Mouse (Mus musculus) duodenum, adult 2 months (tissue): ENCODE results near the gene Kif19a. TPM values are rescaled to one million over a fixed set of nuclear protein-coding genes. Genes with fewer than 3 reads are reported as not detected.

ENCODE experiments used
- polyA plus RNA-seq: library from polyadenylated mRNA; depleted of rRNA; stranded (reverse); fragments of >200 nt; gene quantifications from 2 replicates; pipeline ENCODE4 v1.2.3, GENCODE M21; 2012; ENCODE audit warnings: low replicate concordance; rRNA removed

The Kif19a gene
- polyA plus RNA-seq = 1.0 and 1.2 TPM in 2 replicates

GRCm38 (mm10) chr11:114764820-114765818 is at the start of gene Kif19a:
Kif19a (plus strand) TSS chr11:114765388.

GRCm38 (mm10) chr11:114726965-114727825 is 38.0 kb upstream of the Kif19a start, which contains the start of gene Dnaic2:
Dnaic2 (plus strand) TSS chr11:114727408.

GRCm38 (mm10) chr11:114795848-114796322 is 30.7 kb downstream of the Kif19a start, which contains the start of gene Btbd17:
Btbd17 (minus strand) TSS chr11:114795945.

GRCm38 (mm10) chr11:114798624-114799023 is 33.4 kb downstream of the Kif19a start, which contains the start of gene Gpr142:
Gpr142 (plus strand) TSS chr11:114798924.

Other genes with a start within 250 kb of the Kif19a start
- gene Rpl38, start 96.9 kb upstream of the Kif19a start, polyA plus RNA-seq = 74.7 and 81.8 TPM in 2 replicates
- 67.9 and 109 TPM in 2 replicates for gene Ttyh2, start 90.0 kb upstream of the Kif19a start, polyA plus RNA-seq
- gene Dnaic2, start 38.0 kb upstream of the Kif19a start, polyA plus RNA-seq = 0.25 and 0.48 TPM in 2 replicates
- gene Btbd17, start 30.6 kb downstream of the Kif19a start, polyA plus RNA-seq = 0.49 and 0.71 TPM in 2 replicates
- 0.25 and 0.57 TPM in 2 replicates for gene Gpr142, start 33.5 kb downstream of the Kif19a start, polyA plus RNA-seq
- gene Gprc5c, start 85.8 kb downstream of the Kif19a start, polyA plus RNA-seq = 2.5 and 4.5 TPM in 2 replicates
- gene Cd300a, start 124.7 kb downstream of the Kif19a start, polyA plus RNA-seq = 0.70 and 0.88 TPM in 2 replicates
- 0.16 and 0.24 TPM in 2 replicates for gene Cd300lb, start 169.0 kb downstream of the Kif19a start, polyA plus RNA-seq
- 0.18 and 0.83 TPM in 2 replicates for gene Cd300c, start 203.8 kb downstream of the Kif19a start, polyA plus RNA-seq
- gene Cd300ld, start 224.5 kb downstream of the Kif19a start, polyA plus RNA-seq = 0.42 and 0.97 TPM in 2 replicates
- 2.5 and 4.4 TPM in 2 replicates for gene Cd300c2, start 236.5 kb downstream of the Kif19a start, polyA plus RNA-seq